Mouse (Mus musculus) Patski (cell line): ENCODE results near the gene Zfand2b. TPM values are rescaled to one million over a fixed set of nuclear protein-coding genes. Genes with fewer than 3 reads are reported as not detected.

Experiments used
- ATAC-seq: fragments of 100-300 bp; one replicate; pipeline ENCODE4 v1.8.0; 2021
- CTCF ChIA-PET: fragments of 350-600 bp; sonication (Branson Sonifier 250); formaldehyde crosslinking; loops from one replicate; lab custom pipeline; 2022; ENCODE audit warnings: inconsistent platforms; lab: Charles Lee
- POLR2A ChIA-PET: fragments of 350-600 bp; sonication (Branson Sonifier 250); formaldehyde crosslinking; loops from one replicate; lab custom pipeline; 2022; ENCODE audit warnings: antibody characterized with exemption, inconsistent platforms; lab: Charles Lee
- DNase-seq: peaks from one replicate; pipeline ENCODE4 v3.0.0-alpha.2; 2011; ENCODE audit warnings: low read depth, low spot score
- H3K27me3 ChIP-seq: fragments of 371-371 bp; one replicate; pipeline ENCODE4 v1.5.1; 2021
- CTCF ChIP-seq: fragments of 100-300 bp; IDR thresholded peaks from one replicate; pipeline ENCODE4 v1.5.1; 2021
- in situ Hi-C: fragments of 300-500 bp; cut with MboI; formaldehyde crosslinking; loops from 3 replicates; pipeline ENCODE4 v1.11.1; 2018; ENCODE audit warnings: low pct_unique_long_range_greater_than_20kb, mixed read lengths
- polyA plus RNA-seq: library from polyadenylated mRNA; unstranded; gene quantifications from one replicate; pipeline ENCODE4 v1.2.3, GENCODE M21; 2021

The Zfand2b gene
- polyA plus RNA-seq, 1 experiment from 2014 or later, result 27.0 TPM

DNA sequence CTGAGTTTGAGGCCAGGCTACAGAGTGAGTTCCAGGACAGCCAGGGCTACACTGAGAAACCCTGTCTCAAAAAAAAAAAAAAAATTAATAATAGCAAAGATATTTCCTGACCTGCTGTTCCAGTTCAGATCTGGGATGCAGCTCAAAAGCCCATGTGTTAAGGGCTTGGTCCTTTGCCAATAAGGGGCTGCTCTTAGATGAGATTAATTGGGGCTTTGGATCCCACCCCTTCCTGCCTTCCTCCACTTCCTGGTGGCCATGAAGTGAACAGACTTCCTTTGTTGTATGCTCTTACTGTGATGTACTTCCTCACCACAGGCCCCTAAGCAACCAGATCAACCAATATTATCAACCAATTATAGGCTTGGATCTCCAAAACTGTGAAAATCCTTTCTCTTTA, 18.7 kb downstream of the Zfand2b start:
- POLR2A ChIA-PET, result no interaction called here

DNA sequence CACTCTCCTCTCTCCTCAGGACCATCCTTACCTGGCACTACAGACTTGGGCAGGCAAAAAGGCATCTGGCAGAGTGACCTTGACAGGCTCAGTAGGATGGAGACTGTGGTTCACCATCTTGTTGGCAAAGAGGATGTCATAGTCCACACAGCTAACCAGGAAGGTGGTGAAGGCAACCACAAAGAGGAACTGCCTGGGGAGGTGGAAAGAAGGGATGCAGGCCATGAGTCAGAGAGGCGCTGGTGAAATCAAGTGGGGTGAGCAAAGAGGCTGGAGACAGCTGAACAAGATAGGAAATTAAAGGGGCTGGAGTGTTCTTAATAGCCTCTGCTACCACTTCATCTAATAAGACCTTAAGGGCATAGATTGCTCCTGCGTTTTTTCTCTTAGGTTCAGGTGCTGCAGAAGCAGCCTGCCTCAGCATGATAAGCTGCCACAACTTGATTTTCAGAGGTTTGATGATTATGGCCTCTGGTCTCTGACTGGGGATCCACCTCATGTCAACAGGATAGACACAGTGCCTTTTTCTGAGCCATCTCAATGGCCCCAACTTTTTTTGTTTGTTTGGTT, 19.6 kb downstream of the Zfand2b start:
- ChIA-PET CTCF (no interaction called here), POLR2A (no interaction called here)
- in situ Hi-C loops, result loop anchor here (10.0 kb wide), 1 partner anchor 67 kb away; no protein-coding TSS in a partner anchor
- TF ChIP-seq CTCF, result no peak
- H3K27me3 ChIP-seq, result no peaks in the 10 kb centered on the region
- ATAC-seq (no peak), DNase-seq (no peak)

More for the DNA sequence above, 18.7 kb downstream of the Zfand2b start:
- ATAC-seq (no peak), DNase-seq (no peak)
- no peak for TF ChIP-seq CTCF
- H3K27me3 ChIP-seq, result no peaks in the 10 kb centered on the region
- CTCF ChIA-PET, result interaction anchor here (1.1 kb wide), 1 partner anchor 10 kb away, joined by 3 read pairs; no protein-coding TSS in a partner anchor
- in situ Hi-C loops, result loop anchor here (10.0 kb wide), 1 partner anchor 68 kb away; no protein-coding TSS in a partner anchor

DNA sequence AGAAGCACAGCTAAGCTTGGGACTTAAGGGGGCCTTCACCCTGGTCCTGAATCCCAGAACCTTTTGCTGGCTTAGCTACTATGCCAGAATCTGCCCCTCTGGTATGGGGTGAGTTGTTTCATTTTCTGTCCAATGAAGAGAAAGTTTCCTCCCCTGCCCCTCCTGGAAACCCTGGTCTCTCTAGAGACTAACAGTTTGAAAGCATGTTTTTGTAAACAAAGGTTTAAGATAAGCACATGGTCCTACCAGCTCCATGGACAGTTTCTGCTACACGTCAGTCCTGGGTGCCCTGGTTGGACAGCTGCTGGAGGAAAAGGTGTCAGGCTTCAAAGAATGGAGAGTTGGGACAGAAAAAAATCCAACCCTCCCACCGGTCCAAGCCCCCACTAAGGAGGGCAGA, 22.1 kb downstream of the Zfand2b start:
- in situ Hi-C loops, result no loop called here
- POLR2A ChIA-PET, result interaction anchor here (0.8 to 3.8 kb wide), 3 partner anchors 8 to 20 kb away, joined by 3 to 15 read pairs (median 5); partner anchors contain the start of gene Abcb6
- TF ChIP-seq CTCF, result no peak
- H3K27me3 ChIP-seq, result no peaks in the 10 kb centered on the region
- DNase-seq (no peak), ATAC-seq (no peak)
- CTCF ChIA-PET, result interaction anchor here (1.5 kb wide), 1 partner anchor 11 kb away, joined by 4 read pairs; the partner anchor contains the start of gene Abcb6

DNA sequence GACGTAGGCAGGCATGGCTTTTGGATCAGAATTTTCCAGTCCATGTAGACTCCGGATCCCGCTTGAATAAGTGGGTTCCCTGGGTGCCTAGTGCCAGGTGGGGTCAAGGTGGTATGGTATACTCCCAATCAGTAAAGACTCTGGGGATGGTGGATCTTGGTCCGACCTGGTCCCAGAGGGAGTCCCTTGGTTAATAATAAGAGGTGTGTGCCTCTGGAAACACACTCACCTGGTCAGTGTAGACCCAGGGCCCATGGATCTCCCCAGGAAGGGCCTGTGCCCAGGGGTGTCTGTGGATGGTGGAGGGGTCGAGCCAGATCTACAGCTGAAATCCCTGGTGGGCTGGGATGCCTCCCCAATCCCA, 22.8 kb downstream of the Zfand2b start:
- ChIA-PET CTCF (interaction anchor here (0.9 kb wide), 1 partner anchor 60 kb away, joined by 3 read pairs; no protein-coding TSS in a partner anchor), POLR2A (interaction anchor here (1.6 to 3.8 kb wide), 2 partner anchors 11 to 22 kb away, joined by 7 to 15 read pairs; partner anchors contain the start of gene Abcb6)
- no peak for TF ChIP-seq CTCF
- ATAC-seq (peak; percentile 9), DNase-seq (no peak)
- in situ Hi-C loops, result no loop called here
- no peaks in the 10 kb centered on the region for H3K27me3 ChIP-seq

DNA sequence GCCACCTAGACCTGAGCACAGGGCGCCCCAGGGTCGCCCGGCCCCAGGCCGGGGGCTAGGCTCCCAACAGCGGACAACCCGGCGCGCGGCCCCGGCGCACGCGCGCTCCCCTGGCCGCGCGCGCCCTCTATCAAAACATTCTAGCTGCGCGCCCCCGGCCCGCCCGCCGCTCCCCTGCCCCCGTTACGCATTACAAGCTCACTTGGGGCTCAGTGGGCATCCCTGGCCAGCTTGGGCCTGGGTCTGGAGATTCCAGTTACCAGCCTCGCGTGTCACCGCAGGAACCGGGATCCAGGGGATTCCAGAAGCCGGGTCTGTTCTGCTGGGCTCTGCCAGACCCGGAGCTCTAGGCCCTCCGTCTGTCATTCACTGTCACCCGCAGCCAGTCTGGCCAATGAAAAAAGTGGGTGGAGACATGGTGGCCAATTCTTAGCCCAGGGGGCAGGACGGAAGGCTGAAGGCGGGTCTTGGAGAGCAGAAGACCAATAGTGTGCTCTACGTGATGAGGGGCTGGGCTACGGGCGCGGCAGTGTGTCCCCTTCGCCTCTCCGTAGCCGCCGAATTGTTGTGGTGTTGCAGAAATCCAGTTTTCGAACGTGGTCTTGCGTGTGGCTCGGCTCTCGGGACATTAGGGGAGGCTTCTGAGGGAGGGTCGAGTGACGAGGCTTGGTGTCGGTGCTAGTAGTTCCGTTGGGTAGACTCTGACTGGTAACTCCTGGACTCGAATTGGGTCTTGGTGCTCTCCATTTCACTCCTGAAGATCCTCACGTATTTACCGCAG, 23.4 kb downstream of the Zfand2b start, which contains the start of the genes Ankzf1 and Atg9a:
Gene Ankzf1 (plus strand): TSS at position 530 of the 781 bp plus-strand sequence.
Gene Atg9a (minus strand): TSS at position 575 of the 781 bp plus-strand sequence.
- POLR2A ChIA-PET, result interaction anchor here (1.6 to 3.8 kb wide), 2 partner anchors 12 to 22 kb away, joined by 7 to 15 read pairs; partner anchors contain the start of gene Abcb6
- no peak for TF ChIP-seq CTCF
- no peaks in the 10 kb centered on the region for H3K27me3 ChIP-seq
- DNase-seq (peak; percentile 87), ATAC-seq (peak; percentile 96)
- in situ Hi-C loops, result no loop called here
- CTCF ChIA-PET, result interaction anchor here (0.7 to 0.9 kb wide), 2 partner anchors 11 to 60 kb away, joined by 3 read pairs; partner anchors contain the start of gene Abcb6

DNA sequence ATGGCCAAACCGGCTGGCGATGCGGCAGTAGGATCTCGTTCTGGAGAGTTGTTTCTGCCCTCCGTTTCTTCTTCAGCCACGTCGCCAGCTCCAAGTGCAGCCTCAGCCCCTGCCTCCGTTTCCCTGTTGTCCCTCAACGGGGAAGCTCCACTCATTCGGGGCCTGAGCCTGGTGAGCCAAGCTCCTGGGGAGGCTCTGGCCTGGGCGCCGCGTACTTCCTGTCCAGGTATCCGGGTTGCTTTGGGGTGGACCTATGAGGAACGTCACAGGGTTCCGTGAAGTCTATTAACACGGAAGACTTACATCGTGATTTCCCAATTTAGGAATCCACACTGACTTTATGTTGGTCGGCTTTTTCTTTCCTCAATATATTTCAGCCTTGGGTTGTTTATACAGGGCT, 24.0 kb downstream of the Zfand2b start:
- CTCF ChIA-PET, result interaction anchor here (0.7 kb wide), 1 partner anchor 12 kb away, joined by 3 read pairs; the partner anchor contains the start of gene Abcb6
- no peaks in the 10 kb centered on the region for H3K27me3 ChIP-seq
- no peak for TF ChIP-seq CTCF
- ATAC-seq (peak; percentile 49), DNase-seq (no peak)
- POLR2A ChIA-PET, result interaction anchor here (1.6 to 3.8 kb wide), 2 partner anchors 12 to 21 kb away, joined by 7 to 15 read pairs; partner anchors contain the start of gene Abcb6
- in situ Hi-C loops, result no loop called here

DNA sequence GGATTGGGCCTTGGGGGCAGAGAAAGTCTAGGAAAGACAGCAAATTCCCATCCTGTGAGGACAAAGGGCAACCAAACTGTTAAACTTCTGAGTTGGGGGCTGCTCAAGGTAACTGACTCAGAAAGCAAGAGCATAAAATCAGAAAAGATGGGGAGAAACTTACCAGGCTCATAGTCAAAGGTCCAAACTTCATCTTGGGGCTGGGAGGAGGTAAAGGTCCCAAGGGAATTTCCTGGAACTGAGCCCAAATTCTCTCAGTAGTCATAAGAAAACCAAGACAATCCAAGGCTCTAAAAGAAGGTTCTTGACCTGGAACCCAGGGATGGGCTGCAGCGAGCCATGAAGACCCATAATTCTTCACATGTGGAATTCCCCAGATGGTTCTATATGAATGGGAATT, 32.8 kb downstream of the Zfand2b start:
- no peaks in the 10 kb centered on the region for H3K27me3 ChIP-seq
- CTCF ChIA-PET, result interaction anchor here (0.9 to 1.9 kb wide), 2 partner anchors 8 to 47 kb away, joined by 3 to 6 read pairs; no protein-coding TSS in a partner anchor
- in situ Hi-C loops, result no loop called here
- ATAC-seq, result no peak
- no peak for TF ChIP-seq CTCF
- POLR2A ChIA-PET, result no interaction called here
- no peak for DNase-seq

DNA sequence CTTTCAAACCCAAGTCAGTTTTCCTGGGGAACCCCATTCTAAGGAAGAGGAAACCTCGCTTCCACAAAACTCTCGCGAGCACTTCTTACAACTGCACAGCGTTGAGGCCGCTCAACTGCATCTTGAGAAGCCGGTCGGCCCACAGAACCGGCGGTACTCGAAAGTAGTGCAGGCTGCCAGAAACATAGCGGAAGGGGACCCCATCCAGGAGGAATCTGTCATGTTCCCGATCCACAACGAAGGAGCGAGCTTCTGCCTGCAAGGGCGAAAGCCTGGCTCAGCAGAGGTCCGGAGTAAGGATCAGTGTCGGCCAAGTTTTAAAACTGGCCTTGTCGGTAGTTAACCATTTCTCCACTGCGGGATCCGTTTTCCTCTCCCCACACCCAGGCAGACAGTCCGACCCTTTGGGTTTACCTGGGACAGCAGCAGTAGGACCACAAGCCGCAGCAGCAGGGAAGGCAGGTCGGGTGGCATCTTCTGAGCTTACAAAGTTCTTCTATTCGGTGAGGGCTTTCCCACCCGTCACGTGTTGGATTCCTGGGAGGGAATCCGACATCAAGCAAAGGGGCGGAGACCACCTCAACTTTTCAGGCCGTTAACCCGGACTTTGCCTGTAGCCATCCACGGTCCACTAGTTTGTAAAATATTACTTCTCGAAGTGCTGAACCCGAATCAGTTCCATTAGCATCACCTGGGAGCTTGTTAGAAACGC, 40.7 kb downstream of the Zfand2b start:
- ChIA-PET POLR2A (interaction anchor here (0.9 to 1.1 kb wide), 4 partner anchors 9 to 85 kb away, joined by 3 to 4 read pairs (median 3); no protein-coding TSS in a partner anchor), CTCF (interaction anchor here (1.0 to 1.3 kb wide), 3 partner anchors 9 to 43 kb away, joined by 3 to 6 read pairs (median 5); no protein-coding TSS in a partner anchor)
- H3K27me3 ChIP-seq, result no peaks in the 10 kb centered on the region
- in situ Hi-C loops, result no loop called here
- ATAC-seq, result peak; percentile 27
- no peak for TF ChIP-seq CTCF
- DNase-seq, result no peak
